Mouse (Mus musculus): ENCODE data around the gene Rpl7l1. TPM values are rescaled to one million over a fixed set of nuclear protein-coding genes. Genes with fewer than 3 reads are reported as not detected.

The Rpl7l1 gene
- polyA plus RNA-seq, 1 experiment: 61.6 TPM

- Histone ChIP-seq H3K4me3 (replicated peaks; ENCODE audit: insufficient read depth, low read depth, low read length) (no peak overlapping the region), H3K27me3 (ENCODE audit: control insufficient read depth, insufficient read depth, low read length) (no peaks in the 10 kb centered on the region), H3K27ac (ENCODE audit: insufficient read depth, low read length) (no peak overlapping the region), H3K4me1 (ENCODE audit: control insufficient read depth, insufficient read depth, low read length) (0 out of 2 replicates have a peak, but pooled peaks cover 4% of the 10 kb centered on the region)
- TF ChIP-seq POLR2A (IDR thresholded peaks at IDR 0.05; ENCODE audit: borderline replicate concordance, insufficient read depth, low read length): no peak
- 88% methylated on average over 2 of the region's 2 CpGs for WGBS
- DNase-seq: no peak
Observed at GRCm38 (mm10) chr17:46747806-46748205, 34.7 kb downstream of the Rpl7l1 start.

GRCm38 (mm10) chr17:46747234-46747633, 35.2 kb downstream of the Rpl7l1 start:
- H3K4me3 ChIP-seq (replicated peaks; ENCODE audit: insufficient read depth, low read depth, low read length): no peak overlapping the region
- no peak overlapping the region for H3K27ac ChIP-seq (ENCODE audit: insufficient read depth, low read length)
- no peak for DNase-seq
- TF ChIP-seq CTCF (IDR thresholded peaks at IDR 0.05; ENCODE audit: borderline replicate concordance, insufficient read depth, low read depth, low read length) (no peak), POLR2A (IDR thresholded peaks at IDR 0.05; ENCODE audit: borderline replicate concordance, insufficient read depth, low read length) (no peak)
- H3K4me1 ChIP-seq (ENCODE audit: control insufficient read depth, insufficient read depth, low read length): 0 out of 2 replicates have a peak, but pooled peaks cover 4% of the 10 kb centered on the region
- WGBS: 76% methylated on average over 8 of the region's 8 CpGs
- H3K27me3 ChIP-seq (ENCODE audit: control insufficient read depth, insufficient read depth, low read length): no peaks in the 10 kb centered on the region

- 85% methylated on average over 2 of the region's 2 CpGs for WGBS
- Histone ChIP-seq H3K27ac (ENCODE audit: insufficient read depth, low read length) (no peak overlapping the region), H3K27me3 (ENCODE audit: control insufficient read depth, insufficient read depth, low read length) (no peaks in the 10 kb centered on the region), H3K4me1 (ENCODE audit: control insufficient read depth, insufficient read depth, low read length) (no peaks in the 10 kb centered on the region), H3K4me3 (replicated peaks; ENCODE audit: insufficient read depth, low read depth, low read length) (no peak overlapping the region)
- DNase-seq: no peak
- TF ChIP-seq POLR2A (IDR thresholded peaks at IDR 0.05; ENCODE audit: borderline replicate concordance, insufficient read depth, low read length) (no peak), CTCF (IDR thresholded peaks at IDR 0.05; ENCODE audit: borderline replicate concordance, insufficient read depth, low read depth, low read length) (no peak)
Observed at GRCm38 (mm10) chr17:46745506-46745905, 37.0 kb downstream of the Rpl7l1 start.

GRCm38 (mm10) chr17:46742986-46743385, 39.5 kb downstream of the Rpl7l1 start:
- WGBS: 39% methylated on average over 9 of the region's 9 CpGs
- TF ChIP-seq POLR2A (IDR thresholded peaks at IDR 0.05; ENCODE audit: borderline replicate concordance, insufficient read depth, low read length): no peak
- TF ChIP-seq CTCF (IDR thresholded peaks at IDR 0.05; ENCODE audit: borderline replicate concordance, insufficient read depth, low read depth, low read length): no peak
- no peak for DNase-seq

GRCm38 (mm10) chr17:46741305-46741704, 41.2 kb downstream of the Rpl7l1 start:
- no peaks in the 10 kb centered on the region for H3K4me1 ChIP-seq (ENCODE audit: control insufficient read depth, insufficient read depth, low read length)
- H3K27me3 ChIP-seq (ENCODE audit: control insufficient read depth, insufficient read depth, low read length): no peaks in the 10 kb centered on the region
- 95% methylated on average over 6 of the region's 6 CpGs for WGBS
- no peak overlapping the region for H3K27ac ChIP-seq (ENCODE audit: insufficient read depth, low read length)
- no peak for TF ChIP-seq CTCF (IDR thresholded peaks at IDR 0.05; ENCODE audit: borderline replicate concordance, insufficient read depth, low read depth, low read length)
- TF ChIP-seq POLR2A (IDR thresholded peaks at IDR 0.05; ENCODE audit: borderline replicate concordance, insufficient read depth, low read length): no peak
- no peak for DNase-seq
- no peak overlapping the region for H3K4me3 ChIP-seq (replicated peaks; ENCODE audit: insufficient read depth, low read depth, low read length)

More at GRCm38 (mm10) chr17:46742986-46743385, 39.5 kb downstream of the Rpl7l1 start:
- no peak overlapping the region for H3K27ac ChIP-seq (ENCODE audit: insufficient read depth, low read length)
- no peak overlapping the region for H3K4me3 ChIP-seq (replicated peaks; ENCODE audit: insufficient read depth, low read depth, low read length)
- H3K27me3 ChIP-seq (ENCODE audit: control insufficient read depth, insufficient read depth, low read length): no peaks in the 10 kb centered on the region
- no peaks in the 10 kb centered on the region for H3K4me1 ChIP-seq (ENCODE audit: control insufficient read depth, insufficient read depth, low read length)

- DNase-seq: no peak
- no peaks in the 10 kb centered on the region for H3K4me1 ChIP-seq (ENCODE audit: control insufficient read depth, insufficient read depth, low read length)
- no peak overlapping the region for H3K27ac ChIP-seq (ENCODE audit: insufficient read depth, low read length)
- H3K4me3 ChIP-seq (replicated peaks; ENCODE audit: insufficient read depth, low read depth, low read length): no peak overlapping the region
- H3K27me3 ChIP-seq (ENCODE audit: control insufficient read depth, insufficient read depth, low read length): no peaks in the 10 kb centered on the region
- 61% methylated on average over 10 of the region's 10 CpGs for WGBS
- TF ChIP-seq POLR2A (IDR thresholded peaks at IDR 0.05; ENCODE audit: borderline replicate concordance, insufficient read depth, low read length) (no peak), CTCF (IDR thresholded peaks at IDR 0.05; ENCODE audit: borderline replicate concordance, insufficient read depth, low read depth, low read length) (peak; percentile 35; the same call in 1 of the 2 replicates)
Observed at GRCm38 (mm10) chr17:46736160-46736559, 46.3 kb downstream of the Rpl7l1 start.

GRCm38 (mm10) chr17:46735287-46735686, 47.2 kb downstream of the Rpl7l1 start:
- 88% methylated on average over 7 of the region's 7 CpGs for WGBS
- Histone ChIP-seq H3K27ac (ENCODE audit: insufficient read depth, low read length) (no peak overlapping the region), H3K4me1 (ENCODE audit: control insufficient read depth, insufficient read depth, low read length) (no peaks in the 10 kb centered on the region), H3K4me3 (replicated peaks; ENCODE audit: insufficient read depth, low read depth, low read length) (no peak overlapping the region), H3K27me3 (ENCODE audit: control insufficient read depth, insufficient read depth, low read length) (no peaks in the 10 kb centered on the region)
- no peak for TF ChIP-seq CTCF (IDR thresholded peaks at IDR 0.05; ENCODE audit: borderline replicate concordance, insufficient read depth, low read depth, low read length)
- no peak for TF ChIP-seq POLR2A (IDR thresholded peaks at IDR 0.05; ENCODE audit: borderline replicate concordance, insufficient read depth, low read length)
- no peak for DNase-seq

- H3K4me1 ChIP-seq (ENCODE audit: control insufficient read depth, insufficient read depth, low read length): peaks cover 4% of the 10 kb centered on the region; the same call in 1 of the 2 replicates
- DNase-seq: no peak
- H3K4me3 ChIP-seq (replicated peaks; ENCODE audit: insufficient read depth, low read depth, low read length): no peak overlapping the region
- no peak overlapping the region for H3K27ac ChIP-seq (ENCODE audit: insufficient read depth, low read length)
- WGBS: 97% methylated on average over 3 of the region's 3 CpGs
- no peak for TF ChIP-seq CTCF (IDR thresholded peaks at IDR 0.05; ENCODE audit: borderline replicate concordance, insufficient read depth, low read depth, low read length)
- no peaks in the 10 kb centered on the region for H3K27me3 ChIP-seq (ENCODE audit: control insufficient read depth, insufficient read depth, low read length)
Observed at GRCm38 (mm10) chr17:46734055-46734454, 48.4 kb downstream of the Rpl7l1 start.

Measured in cerebellum, adult 2 months (tissue).